Mouse (Mus musculus): ENCODE measurements around the gene Pou3f1. TPM values are rescaled to one million over a fixed set of nuclear protein-coding genes. Genes with fewer than 3 reads are reported as not detected.

The Pou3f1 gene
- polyA plus RNA-seq, 1 experiment, result 0.02 TPM

- Histone ChIP-seq H3K4me3 (replicated peaks) (no peak overlapping the region), H3K9me3 (ENCODE audit: control insufficient read depth, low read length) (peaks cover 4% of the 10 kb centered on the region; the same call in 1 of the 2 replicates), H3K36me3 (ENCODE audit: control insufficient read depth) (no peaks in the 10 kb centered on the region), H3K27me3 (ENCODE audit: control insufficient read depth) (peaks cover 90% of the 10 kb centered on the region), H3K4me1 (ENCODE audit: control insufficient read depth) (no peaks in the 10 kb centered on the region)
- TF ChIP-seq GATA1 (IDR thresholded peaks at IDR 0.05; ENCODE audit: low read length) (no peak), TAL1 (IDR thresholded peaks at IDR 0.05; ENCODE audit: low read length) (no peak)
Observed at GRCm38 (mm10) chr4:124664185-124664584, 7.6 kb downstream of the Pou3f1 start.

GRCm38 (mm10) chr4:124664604-124665003 is 8.0 kb downstream of the Pou3f1 start:
- Histone ChIP-seq H3K9me3 (ENCODE audit: control insufficient read depth, low read length) (peaks cover 2% of the 10 kb centered on the region; the same call in 1 of the 2 replicates), H3K4me3 (replicated peaks) (no peak overlapping the region), H3K36me3 (ENCODE audit: control insufficient read depth) (no peaks in the 10 kb centered on the region), H3K27me3 (ENCODE audit: control insufficient read depth) (peaks cover 88% of the 10 kb centered on the region), H3K4me1 (ENCODE audit: control insufficient read depth) (no peaks in the 10 kb centered on the region)
- no peak for TF ChIP-seq TAL1 (IDR thresholded peaks at IDR 0.05; ENCODE audit: low read length)

DNA sequence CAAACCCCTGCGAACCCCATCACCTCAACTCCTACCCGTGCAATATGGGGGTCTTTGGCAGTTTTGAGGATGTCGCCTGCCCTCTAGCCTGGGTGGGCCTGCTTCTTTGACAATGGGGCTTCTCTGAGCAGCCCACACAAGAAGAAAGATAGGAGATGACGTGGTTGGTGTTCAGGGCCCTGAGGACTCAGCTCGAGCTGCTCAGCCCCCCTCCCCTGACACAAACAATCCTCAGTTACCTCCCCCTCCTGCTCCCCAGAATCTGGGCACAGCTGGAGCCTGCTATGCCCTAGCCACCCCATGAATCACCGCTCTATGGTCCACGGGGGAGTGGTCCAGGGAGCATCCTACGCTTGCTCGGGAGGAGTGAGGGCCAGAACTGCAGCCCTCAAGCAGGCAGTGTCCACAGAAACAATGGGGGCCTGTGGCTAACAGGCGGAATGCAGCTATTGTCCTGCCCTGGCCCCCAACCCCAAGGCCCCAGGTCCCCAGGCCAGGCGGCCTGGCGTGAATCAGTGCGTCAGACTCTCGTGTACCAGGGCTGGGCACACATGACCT is 10.9 kb downstream of the Pou3f1 start:
- Histone ChIP-seq H3K4me3 (replicated peaks) (no peak overlapping the region), H3K9me3 (ENCODE audit: control insufficient read depth, low read length) (no peaks in the 10 kb centered on the region), H3K4me1 (ENCODE audit: control insufficient read depth) (no peaks in the 10 kb centered on the region), H3K27me3 (ENCODE audit: control insufficient read depth) (peaks cover 86% of the 10 kb centered on the region), H3K36me3 (ENCODE audit: control insufficient read depth) (no peaks in the 10 kb centered on the region)
- TF ChIP-seq GATA1 (IDR thresholded peaks at IDR 0.05; ENCODE audit: low read length) (no peak), TAL1 (IDR thresholded peaks at IDR 0.05; ENCODE audit: low read length) (no peak)

- peaks cover 86% of the 10 kb centered on the region for H3K27me3 ChIP-seq (ENCODE audit: control insufficient read depth)
- no peaks in the 10 kb centered on the region for H3K9me3 ChIP-seq (ENCODE audit: control insufficient read depth, low read length)
- TF ChIP-seq TAL1 (IDR thresholded peaks at IDR 0.05; ENCODE audit: low read length), result no peak
- no peak for TF ChIP-seq GATA1 (IDR thresholded peaks at IDR 0.05; ENCODE audit: low read length)
- no peaks in the 10 kb centered on the region for H3K36me3 ChIP-seq (ENCODE audit: control insufficient read depth)
- H3K4me3 ChIP-seq (replicated peaks), result no peak overlapping the region
- H3K4me1 ChIP-seq (ENCODE audit: control insufficient read depth), result no peaks in the 10 kb centered on the region
Observed at GRCm38 (mm10) chr4:124668078-124668477, 11.5 kb downstream of the Pou3f1 start.

GRCm38 (mm10) chr4:124670232-124670631 is 13.6 kb downstream of the Pou3f1 start:
- Histone ChIP-seq H3K4me1 (ENCODE audit: control insufficient read depth) (no peaks in the 10 kb centered on the region; the same call in 1 of the 2 replicates), H3K27me3 (ENCODE audit: control insufficient read depth) (peaks cover 80% of the 10 kb centered on the region), H3K36me3 (ENCODE audit: control insufficient read depth) (no peaks in the 10 kb centered on the region), H3K9me3 (ENCODE audit: control insufficient read depth, low read length) (no peaks in the 10 kb centered on the region), H3K4me3 (replicated peaks) (no peak overlapping the region)
- TF ChIP-seq TAL1 (IDR thresholded peaks at IDR 0.05; ENCODE audit: low read length) (no peak), GATA1 (IDR thresholded peaks at IDR 0.05; ENCODE audit: low read length) (no peak)

DNA sequence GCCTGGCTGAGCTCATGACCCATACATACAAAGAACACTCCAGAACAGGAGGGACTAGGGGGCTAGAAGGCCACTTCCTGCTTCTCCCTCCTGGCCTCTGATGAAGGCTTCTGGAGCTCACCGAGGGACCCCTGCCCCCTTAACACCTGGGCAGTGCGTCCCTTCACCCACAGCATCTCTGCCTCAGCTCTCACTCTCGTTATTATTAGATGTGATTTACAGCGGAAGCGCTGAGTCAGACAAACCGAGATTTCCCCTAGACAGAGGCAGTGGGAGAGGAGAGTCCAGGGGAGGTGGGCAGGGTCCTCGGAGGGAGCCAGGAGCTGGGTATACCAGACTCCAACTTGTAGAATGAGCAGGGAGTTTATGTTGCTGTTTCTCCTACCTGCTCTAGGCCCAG is 15.0 kb downstream of the Pou3f1 start:
- H3K27me3 ChIP-seq (ENCODE audit: control insufficient read depth), result peaks cover 74% of the 10 kb centered on the region
- TF ChIP-seq GATA1 (IDR thresholded peaks at IDR 0.05; ENCODE audit: low read length), result no peak
- no peak for TF ChIP-seq TAL1 (IDR thresholded peaks at IDR 0.05; ENCODE audit: low read length)
- no peaks in the 10 kb centered on the region for H3K9me3 ChIP-seq (ENCODE audit: control insufficient read depth, low read length)
- H3K4me3 ChIP-seq (replicated peaks), result no peak overlapping the region
- peaks cover 5% of the 10 kb centered on the region for H3K36me3 ChIP-seq (ENCODE audit: control insufficient read depth)
- no peaks in the 10 kb centered on the region; the same call in 1 of the 2 replicates for H3K4me1 ChIP-seq (ENCODE audit: control insufficient read depth)

DNA sequence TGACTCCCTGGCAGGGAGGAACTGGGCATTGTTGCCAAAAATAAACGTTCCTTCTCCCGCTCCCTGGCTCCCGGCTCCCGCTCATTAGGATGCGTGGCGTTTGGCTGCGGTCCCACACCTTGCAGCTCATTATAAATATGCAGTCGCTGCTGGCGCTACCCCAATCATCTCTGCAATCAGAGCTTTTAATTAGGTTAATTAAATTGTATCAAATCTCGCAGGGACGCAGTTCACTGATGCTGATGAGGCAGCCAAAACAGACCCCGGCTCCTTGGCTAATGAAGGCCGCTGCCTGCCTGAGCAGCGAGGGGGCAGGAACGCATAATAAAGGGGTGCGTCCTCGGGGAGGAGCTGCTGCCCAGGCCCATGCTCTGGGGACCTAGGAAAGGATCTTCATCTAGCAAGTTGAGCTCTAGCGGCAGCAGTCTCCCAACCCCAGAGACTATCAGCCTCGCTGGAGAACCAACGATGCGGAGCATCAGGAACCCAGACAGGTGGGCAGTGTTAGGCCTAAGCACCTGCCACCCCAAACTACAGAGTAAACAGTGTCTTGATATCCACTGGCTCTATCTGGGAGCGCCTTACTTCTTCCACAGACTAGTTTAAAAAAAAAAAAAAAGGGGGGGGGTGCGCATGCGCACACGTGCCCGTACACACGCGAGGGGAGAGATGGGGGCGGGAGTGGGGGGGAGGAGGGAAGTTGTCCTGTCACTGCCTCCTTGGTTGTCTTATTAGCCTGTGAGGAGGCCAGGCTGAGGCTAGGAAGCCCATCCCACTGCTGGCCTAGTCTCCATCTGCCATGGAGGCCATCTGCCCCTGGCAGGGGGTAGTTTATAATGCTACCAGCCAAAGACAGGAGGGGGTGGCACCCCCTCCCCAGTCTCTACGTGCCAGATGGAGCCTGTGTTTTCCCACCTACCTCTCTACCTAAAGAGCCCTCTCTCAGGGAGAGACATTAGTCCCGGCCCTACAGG is 16.0 kb downstream of the Pou3f1 start:
- H3K27me3 ChIP-seq (ENCODE audit: control insufficient read depth), result peaks cover 64% of the 10 kb centered on the region
- TF ChIP-seq TAL1 (IDR thresholded peaks at IDR 0.05; ENCODE audit: low read length), result no peak
- no peak for TF ChIP-seq GATA1 (IDR thresholded peaks at IDR 0.05; ENCODE audit: low read length)
- H3K36me3 ChIP-seq (ENCODE audit: control insufficient read depth), result peaks cover 14% of the 10 kb centered on the region

GRCm38 (mm10) chr4:124674334-124675032 is 17.9 kb downstream of the Pou3f1 start:
- TF ChIP-seq GATA1 (IDR thresholded peaks at IDR 0.05; ENCODE audit: low read length) (no peak), TAL1 (IDR thresholded peaks at IDR 0.05; ENCODE audit: low read length) (no peak)
- H3K27me3 ChIP-seq (ENCODE audit: control insufficient read depth), result peaks cover 47% of the 10 kb centered on the region
- H3K4me3 ChIP-seq (replicated peaks), result no peak overlapping the region
- H3K9me3 ChIP-seq (ENCODE audit: control insufficient read depth, low read length), result no peaks in the 10 kb centered on the region
- H3K4me1 ChIP-seq (ENCODE audit: control insufficient read depth), result no peaks in the 10 kb centered on the region; the same call in 1 of the 2 replicates
- H3K36me3 ChIP-seq (ENCODE audit: control insufficient read depth), result peaks cover 27% of the 10 kb centered on the region

More for the DNA sequence above, 16.0 kb downstream of the Pou3f1 start:
- Histone ChIP-seq H3K9me3 (ENCODE audit: control insufficient read depth, low read length) (no peaks in the 10 kb centered on the region), H3K4me1 (ENCODE audit: control insufficient read depth) (no peaks in the 10 kb centered on the region; the same call in 1 of the 2 replicates), H3K4me3 (replicated peaks) (no peak overlapping the region)

DNA sequence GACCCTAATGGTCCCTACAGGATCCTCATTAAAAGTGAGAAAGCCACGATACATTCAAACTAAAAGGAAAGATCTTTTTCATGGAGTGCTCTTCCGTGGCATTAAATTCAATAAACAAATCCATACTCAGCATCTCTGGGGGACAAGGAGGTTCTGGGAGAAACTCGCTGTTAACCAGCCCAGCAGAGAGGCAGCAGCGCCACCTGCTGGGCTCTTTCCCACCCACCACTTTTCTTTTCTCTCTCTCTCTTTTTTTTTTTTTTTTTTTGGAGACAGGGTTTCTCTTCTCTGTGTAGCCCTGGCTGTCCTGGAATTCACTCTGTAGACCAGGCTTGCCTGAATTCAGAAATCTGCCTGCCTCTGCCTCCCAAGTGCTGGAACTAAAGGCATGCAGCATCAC is 18.4 kb downstream of the Pou3f1 start:
- TF ChIP-seq GATA1 (IDR thresholded peaks at IDR 0.05; ENCODE audit: low read length), result no peak
- no peak for TF ChIP-seq TAL1 (IDR thresholded peaks at IDR 0.05; ENCODE audit: low read length)
- Histone ChIP-seq H3K4me3 (replicated peaks) (no peak overlapping the region), H3K36me3 (ENCODE audit: control insufficient read depth) (peaks cover 33% of the 10 kb centered on the region)

More for the DNA sequence above, 18.4 kb downstream of the Pou3f1 start:
- Histone ChIP-seq H3K4me1 (ENCODE audit: control insufficient read depth) (no peaks in the 10 kb centered on the region; the same call in 1 of the 2 replicates), H3K27me3 (ENCODE audit: control insufficient read depth) (peaks cover 45% of the 10 kb centered on the region), H3K9me3 (ENCODE audit: control insufficient read depth, low read length) (no peaks in the 10 kb centered on the region)

Data from erythroblast, embryonic 14.5 days (primary cell).